Mouse (Mus musculus) CH12.LX (cell line): ENCODE data around the gene 2310033P09Rik. TPM values are rescaled to one million over a fixed set of nuclear protein-coding genes. Genes with fewer than 3 reads are reported as not detected.
A peak's percentile ranks its signal among the peaks of the same experiment; 100 is the strongest.
"Not testable (repeated sequence)": the region's sequence is repeated elsewhere in the genome, so short reads cannot be mapped to it uniquely, and the experiment has no call there.

ENCODE experiments used
- DNase-seq: peaks from one replicate; pipeline ENCODE4 v3.0.0-alpha.2; 2013; ENCODE audit errors: extremely low read depth
- H3K27ac ChIP-seq: 2 replicates; pipeline ENCODE4 v1.5.1; 2012; ENCODE audit warnings: low read depth, mild to moderate bottlenecking, control low read depth, moderate library complexity; ENCODE audit not compliant: insufficient read depth
- H3K27me3 ChIP-seq: replicated peaks from 2 replicates; pipeline ENCODE3; 2012; ENCODE audit warnings: inconsistent platforms
- H3K36me3 ChIP-seq, 2 experiments: replicated peaks in 1 of 2; 2 replicates each; pipeline versions ENCODE3 to v1.6.1; 2012; ENCODE audit warnings: inconsistent platforms in 1 of 2, low read length in 1 of 2, mild to moderate bottlenecking in 1 of 2, mixed read lengths in 1 of 2, moderate library complexity in 1 of 2; ENCODE audit not compliant: control insufficient read depth in 1 of 2, insufficient read depth in 1 of 2
- H3K4me1 ChIP-seq, 2 experiments: 2 replicates each; pipeline ENCODE4 v1.6.1; 2012; ENCODE audit warnings: inconsistent platforms in 1 of 2, moderate library complexity in 1 of 2; ENCODE audit not compliant: insufficient read depth in 2 of 2, control insufficient read depth in 1 of 2
- H3K4me2 ChIP-seq: 2 replicates; pipeline ENCODE4 v1.6.1; 2012; ENCODE audit warnings: low read depth, mild to moderate bottlenecking, control low read depth; ENCODE audit not compliant: poor library complexity, insufficient read depth, severe bottlenecking
- H3K4me3 ChIP-seq, 3 experiments: fragments of 150-350 bp in 1 of 3; sonication (generic) in 1 of 3; replicated peaks in 1 of 3; 2 replicates each; pipeline versions ENCODE3 to v1.5.1; 2011 to 2012; ENCODE audit warnings: low read depth in 2 of 3, low read length in 2 of 3, mild to moderate bottlenecking in 2 of 3, moderate library complexity in 2 of 3, control low read depth in 1 of 3, improper control_type of control experiment in 1 of 3, inconsistent platforms in 1 of 3, mixed read lengths in 1 of 3; ENCODE audit not compliant: poor library complexity in 1 of 3
- H3K79me2 ChIP-seq: replicated peaks from 2 replicates; pipeline ENCODE4 v1.6.1; 2012; ENCODE audit warnings: mild to moderate bottlenecking, moderate library complexity; ENCODE audit not compliant: control insufficient read depth, poor library complexity, insufficient read depth, severe bottlenecking; ENCODE audit errors: extremely low read depth
- H3K9ac ChIP-seq: 2 replicates; pipeline ENCODE4 v1.6.1; 2012; ENCODE audit warnings: low read depth, mild to moderate bottlenecking, control low read depth, moderate library complexity; ENCODE audit not compliant: insufficient read depth
- H3K9me3 ChIP-seq: replicated peaks from 2 replicates; pipeline ENCODE3; 2012; ENCODE audit warnings: low read length, inconsistent platforms, mixed read lengths
- CHD2 ChIP-seq: IDR thresholded peaks from 2 replicates; pipeline ENCODE4 v1.6.1; 2011; ENCODE audit warnings: low read length, improper control_type of control experiment
- KAT2A ChIP-seq: IDR thresholded peaks from 2 replicates; pipeline ENCODE4 v1.6.1; 2012; ENCODE audit warnings: low read length, improper control_type of control experiment, inconsistent platforms; ENCODE audit not compliant: insufficient replicate concordance
- MYC ChIP-seq: IDR thresholded peaks from 2 replicates; pipeline ENCODE4 v1.6.1; 2011; ENCODE audit warnings: low read depth, mild to moderate bottlenecking, improper control_type of control experiment, low read length
- NELFE ChIP-seq: IDR thresholded peaks from 2 replicates; pipeline ENCODE4 v1.6.1; 2011; ENCODE audit warnings: low read depth, low read length, improper control_type of control experiment
- POLR2A ChIP-seq: IDR thresholded peaks from 2 replicates; pipeline ENCODE4 v1.6.1; 2011; ENCODE audit warnings: low read depth, mild to moderate bottlenecking, improper control_type of control experiment, low read length
- TBP ChIP-seq: conservative IDR thresholded peaks from 2 replicates; pipeline ENCODE4 v1.6.1; 2011; ENCODE audit warnings: low read depth, low read length, improper control_type of control experiment
- UBTF ChIP-seq: IDR thresholded peaks from 2 replicates; pipeline ENCODE4 v1.6.1; 2012; ENCODE audit warnings: low read depth, mild to moderate bottlenecking, inconsistent platforms, low read length, improper control_type of control experiment, moderate library complexity
- USF1 ChIP-seq: IDR thresholded peaks from 2 replicates; pipeline ENCODE4 v1.6.1; 2014; ENCODE audit warnings: low read depth, mild to moderate bottlenecking, inconsistent platforms, low read length, improper control_type of control experiment
- USF2 ChIP-seq: conservative IDR thresholded peaks from 2 replicates; pipeline ENCODE4 v1.6.1; 2011; ENCODE audit warnings: low read depth, low read length, improper control_type of control experiment
- ZC3H11A ChIP-seq: IDR thresholded peaks from 2 replicates; pipeline ENCODE4 v1.6.1; 2012; ENCODE audit warnings: low read depth, mild to moderate bottlenecking, inconsistent platforms, low read length, improper control_type of control experiment
- ZKSCAN1 ChIP-seq: IDR thresholded peaks from 2 replicates; pipeline ENCODE4 v1.6.1; 2012; ENCODE audit warnings: low read depth, inconsistent platforms, low read length, improper control_type of control experiment, borderline replicate concordance
- dilution Hi-C: fragments of 300-500 bp; cut with MboI; formaldehyde crosslinking; loops from 2 replicates; pipeline ENCODE4 v1.14.3; 2020; ENCODE audit warnings: low sequenced_read_pairs; ENCODE audit not compliant: extremely low pct_unique_long_range_greater_than_20kb, extremely low pct_ligation_motif_present
- in situ Hi-C: fragments of 300-500 bp; cut with MboI; formaldehyde crosslinking; loops from 3 replicates; pipeline ENCODE4 v1.14.3; 2019; ENCODE audit warnings: low sequenced_read_pairs, low pct_ligation_motif_present, low pct_unique_long_range_greater_than_20kb, mixed read lengths
- polyA plus RNA-seq: library from polyadenylated mRNA; unstranded; fragments of >175 nt; gene quantifications from 2 replicates; pipeline ENCODE4 v1.2.1, GENCODE M21; 2012; ENCODE audit warnings: low read depth; ENCODE audit not compliant: insufficient read length
- total RNA-seq, 2 experiments: library from RNA; depleted of rRNA; stranded (reverse); fragments of 300-350 nt in 1 of 2; fragments of >200 nt in 1 of 2; gene quantifications; 2 replicates each; pipeline ENCODE4 v1.2.3; 2012 to 2014

Gene 2310033P09Rik
- total and polyA plus RNA-seq, 3 experiments: 7.9 to 44.1 (median 15.3) TPM

DNA sequence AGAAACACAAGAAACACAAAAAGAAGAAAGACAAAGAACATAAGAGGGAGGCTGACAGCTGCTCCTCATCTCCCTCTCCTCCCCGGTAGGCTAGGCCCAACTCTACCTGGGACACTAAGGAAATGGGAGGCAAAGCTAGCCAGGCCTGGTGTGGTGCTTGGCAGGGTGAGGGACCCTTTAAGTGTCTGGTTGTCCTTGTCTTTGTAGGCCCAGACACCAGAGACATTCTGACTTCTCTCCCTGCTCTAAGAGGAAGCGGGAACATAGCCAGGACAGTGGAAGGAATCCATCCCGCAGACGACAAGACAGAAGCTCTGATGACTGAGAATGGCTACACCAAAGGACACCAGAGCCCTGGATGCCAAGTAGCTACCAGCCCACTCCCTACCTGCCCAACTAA is 1.9 kb downstream of the 2310033P09Rik start:
- Histone ChIP-seq H3K27ac (no peak overlapping the region), H3K4me2 (no peak overlapping the region), H3K4me3 (no peak overlapping the region), H3K9me3 (no peaks in the 10 kb centered on the region), H3K27me3 (no peaks in the 10 kb centered on the region), H3K4me1 (peaks cover 5 to 56% of the 10 kb centered on the region in 2 experiments; a peak in 2 of 4 replicates), H3K79me2 (peaks cover 28% of the 10 kb centered on the region), H3K36me3 (peaks cover 63 to 79% of the 10 kb centered on the region in 2 experiments), H3K9ac (no peak overlapping the region)
- TF ChIP-seq KAT2A (no peak), USF2 (no peak), NELFE (no peak), ZC3H11A (no peak)
- no peak for DNase-seq
- in situ Hi-C loops (no loop called here), dilution Hi-C loops (no loop called here)

DNA sequence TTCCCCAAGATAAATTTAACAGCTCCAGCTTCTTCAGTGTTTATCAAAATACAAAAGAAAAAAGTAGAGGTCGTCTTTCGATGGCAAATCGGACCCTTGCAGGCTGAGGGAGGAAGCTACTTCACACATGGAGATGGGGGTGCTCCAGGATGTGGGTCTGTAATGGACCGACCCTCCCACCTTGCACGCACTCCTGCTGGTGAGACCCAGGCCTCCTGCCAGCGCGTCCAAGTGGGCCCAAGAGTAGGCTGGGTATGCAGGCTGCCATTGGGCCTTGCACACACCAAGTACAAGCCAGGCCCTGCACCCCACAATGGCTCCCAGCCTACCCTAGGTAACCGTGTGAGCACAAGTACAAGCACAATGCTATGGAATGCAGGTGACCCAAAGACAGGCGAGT is 3.4 kb downstream of the 2310033P09Rik start:
- H3K79me2 ChIP-seq: peaks cover 42% of the 10 kb centered on the region
- H3K27me3 ChIP-seq, H3K4me3 ChIP-seq, H3K4me2 ChIP-seq, in situ Hi-C loops, H3K27ac ChIP-seq, H3K9me3 ChIP-seq, dilution Hi-C loops, DNase-seq, H3K9ac ChIP-seq: not testable (repeated sequence)
- H3K4me1 ChIP-seq: peaks cover 5 to 58% of the 10 kb centered on the region in 2 experiments; a peak in 2 of 4 replicates
- H3K36me3 ChIP-seq: peaks cover 53 to 79% of the 10 kb centered on the region in 2 experiments

DNA sequence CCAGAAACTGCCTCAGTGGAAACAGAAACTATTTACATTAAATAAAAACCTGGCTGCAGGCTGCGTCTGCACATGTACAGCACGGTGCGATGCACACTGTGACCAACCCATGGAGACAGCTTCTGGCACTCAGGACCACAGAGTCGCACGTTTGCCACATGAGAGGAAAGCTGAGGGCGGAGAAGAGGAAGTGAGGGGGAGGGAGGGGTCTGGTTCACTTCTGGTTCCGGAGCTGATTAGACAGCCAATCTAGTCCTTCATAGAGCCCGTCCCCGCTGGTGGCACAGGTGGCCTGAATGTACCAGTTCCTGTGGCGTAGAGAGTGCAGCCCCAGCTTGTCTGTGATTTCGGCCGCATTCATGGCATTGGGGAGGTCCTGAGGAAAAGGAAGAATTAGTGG is 4.2 kb downstream of the 2310033P09Rik start:
- peak; percentile 40 for DNase-seq
- H3K4me2 ChIP-seq, H3K4me3 ChIP-seq, in situ Hi-C loops, H3K27ac ChIP-seq, H3K27me3 ChIP-seq, H3K9ac ChIP-seq, H3K9me3 ChIP-seq, dilution Hi-C loops: not testable (repeated sequence)
- H3K36me3 ChIP-seq: peaks cover 52 to 79% of the 10 kb centered on the region in 2 experiments
- H3K79me2 ChIP-seq: peaks cover 50% of the 10 kb centered on the region
- peaks cover 5 to 65% of the 10 kb centered on the region in 2 experiments; a peak in 2 of 4 replicates for H3K4me1 ChIP-seq

DNA sequence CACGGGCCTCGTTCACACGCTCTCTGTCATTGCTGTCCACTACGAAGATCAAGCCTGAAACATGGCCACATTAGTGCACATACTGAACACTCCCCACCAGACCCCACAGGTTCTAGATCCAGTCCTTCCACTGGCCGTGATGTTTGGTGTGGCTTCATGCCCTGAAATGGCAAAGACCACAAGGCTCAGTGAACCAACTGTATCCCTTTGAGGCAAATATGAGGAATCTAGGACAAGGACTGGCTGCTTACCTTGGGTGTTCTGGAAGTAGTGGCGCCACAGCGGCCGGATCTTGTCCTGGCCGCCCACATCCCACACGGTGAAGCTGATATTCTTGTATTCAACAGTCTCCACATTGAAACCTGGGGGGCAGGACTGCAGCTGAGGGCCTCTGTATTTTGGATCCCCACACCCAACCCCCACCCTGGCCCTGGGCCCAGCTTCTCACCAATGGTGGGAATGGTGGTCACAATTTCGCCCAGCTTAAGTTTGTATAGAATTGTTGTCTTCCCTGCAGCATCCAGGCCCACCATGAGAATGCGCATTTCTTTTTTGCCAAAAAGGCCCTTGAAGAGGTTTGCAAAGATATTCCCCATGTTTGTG is 4.9 kb downstream of the 2310033P09Rik start:
- dilution Hi-C loops (no loop called here), in situ Hi-C loops (no loop called here)
- Histone ChIP-seq H3K27ac (no peak overlapping the region), H3K27me3 (no peaks in the 10 kb centered on the region), H3K4me2 (no peak overlapping the region), H3K79me2 (peaks cover 56% of the 10 kb centered on the region), H3K9ac (no peak overlapping the region), H3K9me3 (no peaks in the 10 kb centered on the region), H3K4me1 (peaks cover 5 to 62% of the 10 kb centered on the region in 2 experiments; a peak in 2 of 4 replicates), H3K36me3 (peaks cover 57 to 83% of the 10 kb centered on the region in 2 experiments), H3K4me3 (no peak overlapping the region)
- TF ChIP-seq ZKSCAN1: no peak
- TF ChIP-seq UBTF: no peak
- 0 out of 2 replicates have a peak, but pooled peaks have one; percentile 10 for TF ChIP-seq CHD2
- no peak for TF ChIP-seq TBP
- no peak for TF ChIP-seq USF1
- TF ChIP-seq MYC: no peak
- TF ChIP-seq POLR2A: no peak
- no peak for DNase-seq
